Mouse (Mus musculus) hindbrain, embryonic 12.5 days (tissue): ENCODE measurements at regions not wholly inside any gene's neighbourhood (a gene's known extent, or its start where the extent isn't known, plus 50 kb on each side); places are given as distances from the start of the nearest gene placed in this dataset.
"Not testable (repeated sequence)": the region's sequence is repeated elsewhere in the genome, so short reads cannot be mapped to it uniquely, and the experiment has no call there.

Source experiments
- ATAC-seq: fragments of 200-750 bp; cut with Nextera tagmentation; 2 replicates; pipeline ENCODE4 v1.8.0; 2017; ENCODE audit warnings: moderate TSS enrichment; ENCODE audit not compliant: low FRiP score
- H3K27ac ChIP-seq: fragments of 300-500 bp; sonication (generic); 2 replicates; pipeline ENCODE4 v1.5.1; 2016; ENCODE audit warnings: mild to moderate bottlenecking
- H3K27me3 ChIP-seq: fragments of 300-500 bp; sonication (generic); 2 replicates; pipeline ENCODE4 v1.6.1; 2016; ENCODE audit warnings: mild to moderate bottlenecking
- H3K36me3 ChIP-seq: fragments of 300-500 bp; sonication (generic); 2 replicates; pipeline ENCODE4 v1.6.1; 2016; ENCODE audit warnings: mild to moderate bottlenecking
- H3K4me1 ChIP-seq: fragments of 300-500 bp; sonication (generic); 2 replicates; pipeline ENCODE4 v1.6.1; 2016
- H3K4me2 ChIP-seq: fragments of 300-500 bp; sonication (generic); replicated peaks from 2 replicates; pipeline ENCODE4 v1.6.1; 2016; ENCODE audit warnings: mild to moderate bottlenecking
- H3K4me3 ChIP-seq: fragments of 300-500 bp; sonication (generic); 2 replicates; pipeline ENCODE4 v1.5.1; 2016; ENCODE audit warnings: mild to moderate bottlenecking
- H3K9ac ChIP-seq: fragments of 300-500 bp; sonication (generic); 2 replicates; pipeline ENCODE4 v1.6.1; 2016; ENCODE audit warnings: mild to moderate bottlenecking, moderate library complexity
- H3K9me3 ChIP-seq: fragments of 300-500 bp; sonication (generic); replicated peaks from 2 replicates; pipeline ENCODE4 v1.6.1; 2016; ENCODE audit warnings: mild to moderate bottlenecking
- WGBS: fragments of 180-500 bp; shearing (Covaris S2); methylation state at CpG from one replicate; pipeline ENCODE4 v1.1.7; 2016; 5-methylcytosine and 5-hydroxymethylcytosine counted together

DNA sequence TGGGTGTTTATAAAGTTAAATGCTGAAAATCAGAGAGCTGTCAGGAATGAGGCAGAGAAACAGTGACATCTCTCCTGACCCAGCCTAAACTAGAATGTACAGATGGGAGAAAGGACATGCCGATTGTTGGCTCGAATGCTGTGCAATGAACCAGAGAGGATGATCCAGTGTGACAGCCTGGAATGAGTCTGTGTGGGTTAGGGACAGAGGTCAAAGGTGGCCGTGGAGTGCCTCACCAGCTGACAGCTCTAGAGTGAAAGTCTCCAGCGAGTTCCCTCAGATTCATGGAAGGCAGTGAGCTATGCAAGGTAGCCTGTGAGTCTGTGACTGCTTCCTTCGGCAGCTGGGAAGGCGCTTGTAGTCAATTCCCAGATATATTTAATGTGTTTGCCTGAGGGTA is 663.9 kb downstream of the Cdh8 start:
- peak; percentile 71 for ATAC-seq
- Histone ChIP-seq H3K9me3 (no peaks in the 10 kb centered on the region), H3K27me3 (no peaks in the 10 kb centered on the region), H3K27ac (no peak overlapping the region), H3K4me1 (peaks cover 8% of the 10 kb centered on the region; the same call in 1 of the 2 replicates), H3K4me2 (0 out of 2 replicates have a peak overlapping the region, but pooled peaks have one; percentile 0), H3K4me3 (no peak overlapping the region), H3K36me3 (no peaks in the 10 kb centered on the region), H3K9ac (no peak overlapping the region)
- WGBS, result 8% methylated on average over 6 of the region's 6 CpGs

DNA sequence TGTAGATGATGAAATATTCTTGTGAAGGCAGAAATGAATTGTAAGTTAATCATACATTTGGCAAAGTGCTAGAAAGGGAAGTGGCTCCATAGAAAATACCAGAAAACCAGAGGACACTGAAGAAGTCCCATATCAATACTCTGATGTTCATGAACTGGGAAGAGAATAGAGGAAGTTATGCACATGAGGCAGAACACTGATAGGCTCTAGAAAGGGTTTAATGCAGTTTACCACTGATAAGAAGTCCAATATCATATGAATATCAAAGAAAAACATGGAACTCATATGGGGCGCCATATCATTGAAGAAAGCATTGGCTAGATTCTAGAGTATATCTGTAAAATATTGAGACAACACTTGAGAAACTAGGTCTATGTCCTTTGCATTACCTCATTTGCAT is 708.5 kb downstream of the Cdh8 start:
- 96% methylated on average over 1 of the region's 1 CpGs for whole genome bisulfite sequencing
- H3K27me3 ChIP-seq, result no peaks in the 10 kb centered on the region
- no peak for ATAC-seq

DNA sequence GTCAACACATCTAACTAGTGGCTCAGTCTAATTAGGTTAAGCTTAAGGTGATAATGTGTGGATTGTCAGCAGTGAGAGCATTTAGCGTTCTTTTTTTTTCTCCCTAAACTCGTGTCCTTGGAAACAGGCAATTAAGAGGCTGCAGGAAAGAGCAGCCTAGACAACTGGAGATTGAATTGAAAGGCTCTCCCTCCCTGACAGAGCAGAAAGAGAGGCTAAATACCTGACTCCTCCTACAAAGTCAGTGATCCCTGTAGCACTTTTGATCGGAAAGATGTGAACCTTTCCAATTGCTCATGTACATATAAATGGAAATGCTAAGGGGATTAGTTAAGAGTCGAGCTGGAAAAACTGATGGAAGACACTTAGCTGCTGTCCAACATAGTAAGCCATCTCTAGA is 710.1 kb downstream of the Cdh8 start:
- no peak overlapping the region for H3K9ac ChIP-seq
- ATAC-seq, result no peak
- 44% methylated on average over 4 of the region's 4 CpGs for WGBS
- no peak overlapping the region for H3K4me2 ChIP-seq
- no peak overlapping the region for H3K4me3 ChIP-seq
- H3K27ac ChIP-seq, result no peak overlapping the region
- no peaks in the 10 kb centered on the region for H3K9me3 ChIP-seq
- no peaks in the 10 kb centered on the region for H3K27me3 ChIP-seq
- no peaks in the 10 kb centered on the region for H3K36me3 ChIP-seq
- H3K4me1 ChIP-seq, result no peaks in the 10 kb centered on the region

More for the DNA sequence above, 708.5 kb downstream of the Cdh8 start:
- H3K4me2 ChIP-seq, result no peak overlapping the region
- no peaks in the 10 kb centered on the region for H3K9me3 ChIP-seq
- H3K4me3 ChIP-seq, result no peak overlapping the region
- no peaks in the 10 kb centered on the region for H3K36me3 ChIP-seq
- no peak overlapping the region for H3K9ac ChIP-seq
- no peaks in the 10 kb centered on the region for H3K4me1 ChIP-seq
- no peak overlapping the region for H3K27ac ChIP-seq

DNA sequence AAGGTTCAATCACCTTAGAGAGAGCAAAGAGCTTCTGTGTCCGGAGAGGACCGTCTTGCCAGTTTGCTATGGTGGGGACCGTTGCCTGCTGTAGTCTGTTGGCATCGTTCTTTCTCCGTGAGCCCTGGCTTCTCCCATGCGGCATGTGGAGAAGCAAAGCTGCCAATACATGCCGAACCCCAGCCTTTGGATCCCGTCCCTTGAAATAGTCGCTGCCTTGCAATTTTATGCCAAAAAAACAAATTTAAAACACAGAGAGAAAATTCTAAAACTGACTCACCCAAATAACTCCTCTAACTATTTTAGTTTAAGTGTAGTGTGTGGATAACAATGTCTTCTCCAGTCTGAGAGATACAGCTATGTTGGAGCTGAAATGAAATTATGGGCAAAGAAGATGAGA is 731.1 kb downstream of the Cdh8 start:
- 88% methylated on average over 9 of the region's 9 CpGs for WGBS
- H3K9me3 ChIP-seq, result no peaks in the 10 kb centered on the region
- H3K27ac ChIP-seq, result no peak overlapping the region
- no peaks in the 10 kb centered on the region for H3K4me1 ChIP-seq
- ATAC-seq, result no peak
- H3K36me3 ChIP-seq, result no peaks in the 10 kb centered on the region
- H3K4me2 ChIP-seq, result no peak overlapping the region
- no peak overlapping the region for H3K4me3 ChIP-seq
- no peak overlapping the region for H3K9ac ChIP-seq
- no peaks in the 10 kb centered on the region for H3K27me3 ChIP-seq

DNA sequence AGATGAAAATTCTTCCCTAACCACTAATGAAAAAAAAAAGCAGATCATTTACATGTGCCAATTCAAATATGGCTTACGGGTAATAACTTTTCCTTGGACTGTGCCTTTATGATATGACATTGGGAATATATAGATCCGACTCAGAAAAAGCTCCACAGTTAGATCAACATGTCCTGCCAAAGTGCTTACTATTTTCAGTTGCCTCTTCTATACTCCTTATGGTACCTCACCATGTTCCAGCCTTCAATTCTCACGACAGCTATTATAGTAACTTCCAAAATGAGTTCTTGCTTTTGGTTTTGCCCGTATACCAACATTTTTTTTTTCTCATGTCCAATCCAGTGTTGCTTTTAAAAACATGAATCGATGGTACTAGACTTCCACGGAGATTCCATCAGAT is 731.7 kb downstream of the Cdh8 start:
- no peak overlapping the region for H3K4me3 ChIP-seq
- no peak overlapping the region for H3K27ac ChIP-seq
- H3K27me3 ChIP-seq, result no peaks in the 10 kb centered on the region
- H3K4me2 ChIP-seq, result no peak overlapping the region
- WGBS, result 92% methylated on average over 6 of the region's 6 CpGs
- H3K9me3 ChIP-seq, result no peaks in the 10 kb centered on the region
- H3K4me1 ChIP-seq, result no peaks in the 10 kb centered on the region
- no peaks in the 10 kb centered on the region for H3K36me3 ChIP-seq
- H3K9ac ChIP-seq, result no peak overlapping the region
- no peak for ATAC-seq

DNA sequence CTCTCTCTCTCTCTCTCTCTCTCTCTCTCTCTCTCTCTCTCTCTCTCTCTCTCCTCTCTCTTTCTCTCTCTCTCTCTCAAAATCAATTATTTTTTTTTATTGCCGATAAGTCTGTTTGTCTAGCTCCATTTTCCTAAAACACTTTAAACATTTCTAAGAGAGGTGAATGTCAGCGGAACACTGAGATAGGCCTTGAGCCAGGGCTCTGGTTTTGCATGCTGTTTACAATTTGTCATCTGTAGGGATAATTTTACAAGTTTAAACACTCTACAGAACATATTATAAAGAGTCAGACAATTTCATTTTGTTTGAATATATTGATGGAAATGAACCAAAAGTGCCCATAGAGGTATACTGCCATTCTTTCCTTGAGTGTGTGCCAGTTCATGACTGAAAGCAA is 736.2 kb downstream of the Cdh8 start:
- no peak for ATAC-seq
- Histone ChIP-seq H3K9ac (no peak overlapping the region), H3K4me1 (no peaks in the 10 kb centered on the region), H3K9me3 (no peaks in the 10 kb centered on the region), H3K4me3 (no peak overlapping the region), H3K36me3 (no peaks in the 10 kb centered on the region), H3K27ac (no peak overlapping the region), H3K27me3 (no peaks in the 10 kb centered on the region), H3K4me2 (no peak overlapping the region)
- WGBS, result 98% methylated on average over 2 of the region's 2 CpGs

DNA sequence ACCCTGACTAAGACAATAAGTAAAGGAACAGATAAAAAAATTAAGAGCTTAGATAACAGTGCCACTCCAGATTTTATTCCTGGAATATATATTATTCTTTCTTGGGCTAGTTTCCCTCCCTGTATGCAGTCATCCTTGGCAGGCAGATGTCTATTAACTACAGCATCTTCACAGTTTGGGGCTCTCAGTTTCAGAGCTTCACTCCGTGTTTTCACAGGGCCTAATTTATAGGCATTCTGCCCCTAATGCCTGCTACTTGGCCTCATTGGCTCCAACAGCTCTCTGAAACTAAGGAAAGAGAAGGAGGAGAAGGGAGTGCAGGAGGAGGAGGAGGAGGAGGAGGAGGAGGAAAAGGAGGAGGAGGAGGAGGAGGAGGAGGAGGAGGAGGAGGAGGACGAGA is 757.0 kb downstream of the Cdh8 start:
- no peak overlapping the region for H3K4me2 ChIP-seq
- no peak for ATAC-seq
- no peak overlapping the region for H3K9ac ChIP-seq
- no peak overlapping the region for H3K4me3 ChIP-seq
- H3K27me3 ChIP-seq, result no peaks in the 10 kb centered on the region
- no peaks in the 10 kb centered on the region for H3K36me3 ChIP-seq
- no peak overlapping the region for H3K27ac ChIP-seq
- WGBS, result 47% methylated on average over 2 of the region's 2 CpGs
- H3K9me3 ChIP-seq, result no peaks in the 10 kb centered on the region
- no peaks in the 10 kb centered on the region for H3K4me1 ChIP-seq

DNA sequence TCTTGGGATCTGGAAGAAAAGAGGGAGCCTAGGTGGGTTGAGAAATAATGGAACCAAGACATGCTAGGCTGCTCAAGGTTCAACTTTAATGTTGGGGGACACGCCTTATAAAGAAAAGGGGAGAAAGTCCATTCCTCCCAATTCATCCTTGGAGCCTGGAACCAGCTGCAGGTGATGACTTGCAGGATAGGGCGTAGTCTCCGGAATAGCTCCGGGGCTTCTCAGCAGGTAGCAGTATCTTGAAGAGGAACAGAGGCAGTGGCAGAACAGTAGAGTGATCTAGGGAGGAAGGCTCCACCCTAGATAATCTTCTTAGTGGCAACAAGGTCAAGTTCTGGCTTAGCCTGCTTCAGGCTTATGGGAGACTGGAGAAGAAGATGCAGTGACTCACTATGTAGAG is 764.0 kb downstream of the Cdh8 start:
- WGBS, result 91% methylated on average over 4 of the region's 4 CpGs
- H3K36me3 ChIP-seq, ATAC-seq, H3K27me3 ChIP-seq, H3K27ac ChIP-seq, H3K4me1 ChIP-seq, H3K9me3 ChIP-seq, H3K9ac ChIP-seq, H3K4me3 ChIP-seq, H3K4me2 ChIP-seq: not testable (repeated sequence)

DNA sequence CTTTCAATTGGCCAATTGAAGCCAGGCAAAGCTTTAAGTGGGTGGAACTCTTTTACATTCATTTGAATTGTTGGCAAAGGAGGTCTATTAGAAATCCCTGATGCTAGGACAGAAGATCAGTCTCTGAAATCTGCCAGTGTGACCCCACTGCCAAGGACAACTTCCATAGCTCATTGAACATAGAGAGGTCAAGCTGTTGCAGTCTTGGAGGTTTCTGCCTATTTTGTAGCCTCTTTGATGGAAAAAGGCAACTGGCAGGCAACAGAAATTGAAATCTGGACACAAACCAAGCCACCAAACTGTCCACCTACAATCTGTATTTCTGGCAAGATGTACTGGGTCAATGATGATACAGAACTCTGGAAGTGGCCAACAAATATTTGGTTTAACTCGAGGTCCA is 765.3 kb downstream of the Cdh8 start:
- Histone ChIP-seq H3K9me3 (no peaks in the 10 kb centered on the region), H3K4me1 (no peaks in the 10 kb centered on the region), H3K4me2 (no peak overlapping the region), H3K4me3 (no peak overlapping the region), H3K36me3 (no peaks in the 10 kb centered on the region), H3K27me3 (no peaks in the 10 kb centered on the region), H3K27ac (no peak overlapping the region), H3K9ac (no peak overlapping the region)
- no peak for ATAC-seq
- 90% methylated on average over 1 of the region's 1 CpGs for WGBS

DNA sequence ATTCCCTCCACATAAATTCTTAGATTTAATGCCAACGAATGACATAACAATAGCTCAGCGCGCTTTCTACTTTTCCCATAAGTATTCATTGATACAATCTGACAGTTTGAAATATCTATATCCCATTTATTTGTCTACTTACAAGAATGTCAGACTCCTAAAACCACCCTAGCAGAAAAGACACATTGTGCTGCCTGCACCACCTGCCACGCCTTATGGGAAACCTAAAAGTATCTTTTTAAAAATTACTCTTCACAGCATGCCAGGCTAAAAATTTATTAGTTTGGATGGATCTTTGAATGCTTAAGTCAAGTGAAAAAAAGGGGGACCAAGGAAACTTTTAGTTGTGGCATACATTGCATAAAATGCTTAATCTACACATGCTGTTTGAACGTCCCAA is 788.1 kb downstream of the Cdh8 start:
- no peaks in the 10 kb centered on the region for H3K36me3 ChIP-seq
- H3K27me3 ChIP-seq, result no peaks in the 10 kb centered on the region
- H3K9me3 ChIP-seq, result no peaks in the 10 kb centered on the region
- H3K4me1 ChIP-seq, result no peaks in the 10 kb centered on the region
- no peak overlapping the region for H3K9ac ChIP-seq
- no peak overlapping the region for H3K27ac ChIP-seq
- ATAC-seq, result no peak
- no peak overlapping the region for H3K4me2 ChIP-seq
- no peak overlapping the region for H3K4me3 ChIP-seq
- WGBS, result 83% methylated on average over 5 of the region's 5 CpGs

DNA sequence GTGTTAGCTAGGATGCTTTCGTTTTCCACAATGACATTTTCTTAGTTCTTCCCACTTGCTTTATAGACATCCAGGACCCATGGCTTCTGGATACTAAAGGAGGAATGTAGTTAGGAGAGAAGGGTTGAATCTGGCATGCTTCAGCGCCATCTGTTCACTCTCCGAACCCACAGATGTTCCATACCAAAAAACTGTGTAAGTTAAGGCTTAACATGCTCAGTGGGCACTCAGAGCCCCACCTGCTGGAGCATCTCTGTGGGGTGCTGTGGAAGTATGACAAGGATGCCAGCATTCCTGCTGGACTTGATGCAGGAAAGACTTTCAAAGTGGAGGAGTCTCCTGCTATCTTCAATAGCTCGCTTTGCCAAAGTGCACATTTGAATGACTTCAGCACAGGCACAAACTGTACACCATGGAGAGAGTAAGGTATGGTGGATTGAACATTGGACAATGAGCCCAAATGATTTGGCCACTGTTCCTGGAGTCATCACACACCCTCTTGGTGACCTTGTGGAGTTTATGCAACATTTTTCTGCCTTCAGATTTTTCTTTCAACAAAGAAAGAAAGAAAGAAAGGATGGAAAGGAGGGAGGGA is 802.3 kb downstream of the Cdh8 start:
- no peaks in the 10 kb centered on the region for H3K36me3 ChIP-seq
- H3K4me2 ChIP-seq, result no peak overlapping the region
- ATAC-seq, result no peak
- H3K27ac ChIP-seq, result no peak overlapping the region
- H3K9me3 ChIP-seq, result no peaks in the 10 kb centered on the region
- H3K4me1 ChIP-seq, result no peaks in the 10 kb centered on the region
- H3K4me3 ChIP-seq, result no peak overlapping the region
- 90% methylated on average over 4 of the region's 4 CpGs for WGBS
- no peak overlapping the region for H3K9ac ChIP-seq
- no peaks in the 10 kb centered on the region for H3K27me3 ChIP-seq

DNA sequence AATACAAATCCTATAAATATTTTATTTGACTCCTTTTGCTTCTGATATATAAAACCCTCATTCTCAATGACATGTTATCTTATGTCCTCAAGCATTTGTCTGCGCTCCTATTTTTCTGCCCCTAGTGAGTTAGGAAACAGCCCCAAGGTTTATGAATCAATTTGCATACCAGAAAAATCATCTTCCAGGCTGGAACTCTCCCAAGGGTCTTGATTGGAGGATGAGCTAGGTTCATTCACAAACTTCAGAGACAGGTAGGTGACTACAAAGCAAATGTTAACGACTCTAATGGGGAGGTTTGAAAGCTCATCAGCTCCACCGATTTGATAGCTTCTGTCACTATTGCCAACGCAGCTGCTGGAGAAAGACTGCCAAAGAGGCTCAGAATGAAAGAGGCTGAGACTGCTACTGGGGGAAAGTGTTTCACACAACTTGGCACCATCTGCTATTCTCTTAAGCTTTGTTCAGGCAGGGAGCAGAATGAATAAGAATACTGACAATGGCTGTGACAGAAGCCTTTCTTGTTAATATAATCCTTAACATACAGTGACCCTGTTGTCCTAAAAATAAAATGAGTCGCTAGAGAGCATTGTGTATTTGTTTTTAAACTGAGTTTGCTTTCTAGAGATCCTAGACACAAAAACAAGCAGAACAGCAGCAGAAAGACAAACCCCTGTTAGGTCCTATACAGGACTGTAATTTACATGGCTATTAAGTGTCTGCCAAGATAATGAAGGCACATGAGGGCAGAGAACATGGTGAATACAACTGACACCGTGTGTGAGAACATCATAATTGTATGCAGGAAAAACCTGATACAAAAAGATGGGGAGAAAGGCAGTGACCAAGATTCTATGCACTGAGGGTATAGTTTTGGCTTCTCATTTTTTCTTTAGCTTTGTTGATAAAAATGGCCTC is 843.4 kb downstream of the Cdh8 start:
- 31% methylated on average over 6 of the region's 6 CpGs for WGBS
- no peak overlapping the region for H3K27ac ChIP-seq
- H3K4me2 ChIP-seq, result no peak overlapping the region

DNA sequence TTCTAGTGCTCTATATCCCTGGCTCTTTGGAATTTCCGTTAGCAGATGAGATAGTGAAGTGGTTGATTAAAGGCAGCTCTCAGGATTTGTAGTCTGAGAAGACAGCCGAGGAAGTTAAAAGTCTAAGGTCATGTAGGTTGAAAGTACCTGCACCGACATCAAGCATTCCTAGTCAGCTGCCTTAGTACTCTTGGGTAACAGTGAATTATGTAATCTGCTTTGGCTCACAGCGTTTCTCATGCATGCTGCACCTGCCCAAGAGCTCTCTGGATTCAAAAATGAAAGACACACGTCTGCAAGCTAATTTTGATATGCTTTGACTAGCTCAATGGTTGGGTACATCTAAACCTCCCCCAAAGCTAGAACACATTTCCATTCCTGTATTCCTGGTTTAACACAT is 849.6 kb downstream of the Cdh8 start:
- no peak overlapping the region for H3K27ac ChIP-seq

More for the DNA sequence above, 843.4 kb downstream of the Cdh8 start:
- Histone ChIP-seq H3K9ac (no peak overlapping the region), H3K4me1 (peaks cover 6% of the 10 kb centered on the region; the same call in 1 of the 2 replicates), H3K4me3 (no peak overlapping the region), H3K36me3 (no peaks in the 10 kb centered on the region), H3K27me3 (no peaks in the 10 kb centered on the region), H3K9me3 (no peaks in the 10 kb centered on the region)
- ATAC-seq, result peak; percentile 85

More for the DNA sequence above, 849.6 kb downstream of the Cdh8 start:
- H3K4me3 ChIP-seq, result no peak overlapping the region
- no peaks in the 10 kb centered on the region for H3K27me3 ChIP-seq
- H3K9ac ChIP-seq, result no peak overlapping the region
- H3K9me3 ChIP-seq, result no peaks in the 10 kb centered on the region
- ATAC-seq, result no peak
- WGBS, result 86% methylated on average over 5 of the region's 5 CpGs
- no peaks in the 10 kb centered on the region for H3K4me1 ChIP-seq
- no peak overlapping the region for H3K4me2 ChIP-seq
- H3K36me3 ChIP-seq, result no peaks in the 10 kb centered on the region
